Mouse (Mus musculus): Measurements from ENCODE around the gene Ddo. TPM values are rescaled to one million over a fixed set of nuclear protein-coding genes. Genes with fewer than 3 reads are reported as not detected.
A peak's percentile ranks its signal among the peaks of the same experiment; 100 is the strongest.

Gene Ddo
- total RNA-seq, 4 experiments from 2014 or later, result 19.4 to 21.8 (median 20.7) TPM

GRCm38 (mm10) chr10:40716296-40716695 lies 86.5 kb downstream of the Ddo start:
- no peak for DNase-seq (ENCODE audit: low spot score in 2 of 2)

GRCm38 (mm10) chr10:40716713-40717112 lies 86.9 kb downstream of the Ddo start:
- DNase-seq (ENCODE audit: low spot score in 2 of 2), result peak in 1 of 2 experiments; percentile 48

- no peak for DNase-seq (ENCODE audit: low spot score in 2 of 2)
Measured at GRCm38 (mm10) chr10:40718362-40718761, 88.6 kb downstream of the Ddo start.

GRCm38 (mm10) chr10:40719062-40719461 lies 89.3 kb downstream of the Ddo start:
- DNase-seq (ENCODE audit: low spot score in 2 of 2), result no peak

GRCm38 (mm10) chr10:40720883-40721282 lies 91.1 kb downstream of the Ddo start:
- DNase-seq (ENCODE audit: low spot score in 2 of 2), result no peak

GRCm38 (mm10) chr10:40724342-40724741 lies 94.5 kb downstream of the Ddo start:
- no peak for DNase-seq (ENCODE audit: low spot score in 2 of 2)

GRCm38 (mm10) chr10:40725066-40725465 lies 95.3 kb downstream of the Ddo start:
- DNase-seq (ENCODE audit: low spot score in 2 of 2), result no peak

- no peak for DNase-seq (ENCODE audit: low spot score in 2 of 2)
Measured at GRCm38 (mm10) chr10:40725471-40725870, 95.7 kb downstream of the Ddo start.

GRCm38 (mm10) chr10:40726288-40726902 lies 96.6 kb downstream of the Ddo start:
- no peak for DNase-seq (ENCODE audit: low spot score in 2 of 2)

- no peak for DNase-seq (ENCODE audit: low spot score in 2 of 2)
Measured at GRCm38 (mm10) chr10:40726989-40727388, 97.2 kb downstream of the Ddo start.

- no peak for DNase-seq (ENCODE audit: low spot score in 2 of 2)
Measured at GRCm38 (mm10) chr10:40730200-40730599, 100.4 kb downstream of the Ddo start.

Other genes starting within 250 kb of the Ddo start
- not detected for gene Slc22a16, start 59.7 kb upstream of the Ddo start, total RNA-seq (2022)
- 1 to 10 TPM; 2.0 to 3.5 (median 3.3) TPM for gene Mettl24, start 53.3 kb downstream of the Ddo start, total RNA-seq (2022)